Mouse (Mus musculus): ENCODE measurements around the gene Dock6.

The Dock6 gene

GRCm38 (mm10) chr9:21846755-21847341 is 5.6 kb downstream of the Dock6 start:
- no peak for DNase-seq (ENCODE audit: low read depth, low spot score)

- no peak for DNase-seq (ENCODE audit: low read depth, low spot score)
Measured at GRCm38 (mm10) chr9:21845381-21846080, 6.9 kb downstream of the Dock6 start.

GRCm38 (mm10) chr9:21843086-21843485 is 9.3 kb downstream of the Dock6 start:
- no peak for DNase-seq (ENCODE audit: low read depth, low spot score)

- DNase-seq (ENCODE audit: low read depth, low spot score), result no peak
Measured at GRCm38 (mm10) chr9:21842391-21842790, 10.0 kb downstream of the Dock6 start.

- DNase-seq (ENCODE audit: low read depth, low spot score), result no peak
Measured at GRCm38 (mm10) chr9:21841340-21841739, 11.1 kb downstream of the Dock6 start.

- DNase-seq (ENCODE audit: low read depth, low spot score), result peak; percentile 19
Measured at GRCm38 (mm10) chr9:21840115-21840787, 12.2 kb downstream of the Dock6 start.

- DNase-seq (ENCODE audit: low read depth, low spot score), result no peak
Measured at GRCm38 (mm10) chr9:21837690-21838089, 14.7 kb downstream of the Dock6 start.

- DNase-seq (ENCODE audit: low read depth, low spot score), result no peak
Measured at GRCm38 (mm10) chr9:21835258-21835912, 17.1 kb downstream of the Dock6 start, which contains the start of gene Angptl8. Angptl8 (plus strand) TSS chr9:21835510.

- no peak for DNase-seq (ENCODE audit: low read depth, low spot score)
Measured at GRCm38 (mm10) chr9:21831558-21832240, 20.7 kb downstream of the Dock6 start.

GRCm38 (mm10) chr9:21830936-21831335 is 21.5 kb downstream of the Dock6 start:
- DNase-seq (ENCODE audit: low read depth, low spot score), result no peak

- DNase-seq (ENCODE audit: low read depth, low spot score), result no peak
Measured at GRCm38 (mm10) chr9:21830461-21830850, 22.0 kb downstream of the Dock6 start.

- no peak for DNase-seq (ENCODE audit: low read depth, low spot score)
Measured at GRCm38 (mm10) chr9:21829834-21830460, 22.5 kb downstream of the Dock6 start.

- DNase-seq (ENCODE audit: low read depth, low spot score), result no peak
Measured at GRCm38 (mm10) chr9:21824366-21824765, 28.1 kb downstream of the Dock6 start.

- no peak for DNase-seq (ENCODE audit: low read depth, low spot score)
Measured at GRCm38 (mm10) chr9:21823957-21824356, 28.5 kb downstream of the Dock6 start.

- DNase-seq (ENCODE audit: low read depth, low spot score), result no peak
Measured at GRCm38 (mm10) chr9:21822686-21823085, 29.7 kb downstream of the Dock6 start.

GRCm38 (mm10) chr9:21820183-21820582 is 32.3 kb downstream of the Dock6 start:
- no peak for DNase-seq (ENCODE audit: low read depth, low spot score)

GRCm38 (mm10) chr9:21819181-21819729 is 33.2 kb downstream of the Dock6 start:
- no peak for DNase-seq (ENCODE audit: low read depth, low spot score)

- no peak for DNase-seq (ENCODE audit: low read depth, low spot score)
Measured at GRCm38 (mm10) chr9:21818561-21818960, 33.9 kb downstream of the Dock6 start.

GRCm38 (mm10) chr9:21818125-21818524 is 34.3 kb downstream of the Dock6 start:
- DNase-seq (ENCODE audit: low read depth, low spot score), result no peak

GRCm38 (mm10) chr9:21816716-21817305 is 35.6 kb downstream of the Dock6 start:
- DNase-seq (ENCODE audit: low read depth, low spot score), result no peak

GRCm38 (mm10) chr9:21811170-21811569 is 41.3 kb downstream of the Dock6 start:
- DNase-seq (ENCODE audit: low read depth, low spot score), result no peak

All from retina, postnatal 7 days (tissue).